Mouse (Mus musculus) spleen, adult 2 months (tissue): ENCODE data around the gene Gngt2.

ENCODE experiments used
- CTCF ChIP-seq: fragments of 200-500 bp; IDR thresholded peaks from 2 replicates; pipeline ENCODE4 v1.5.1; 2011; ENCODE audit warnings: mild to moderate bottlenecking, inconsistent platforms; ENCODE audit not compliant: insufficient read depth, insufficient read length, insufficient replicate concordance; ENCODE audit errors: extremely low read depth
- POLR2A ChIP-seq: fragments of 200-500 bp; IDR thresholded peaks from 2 replicates; pipeline ENCODE4 v1.6.1; 2011; ENCODE audit warnings: low read depth, low read length, inconsistent platforms

GRCm38 (mm10) chr11:95837059-95837458 lies at the start of gene Gngt2:
- TF ChIP-seq CTCF (no peak), POLR2A (no peak)
